Mouse (Mus musculus): ENCODE measurements around the gene Gm45140. TPM values are rescaled to one million over a fixed set of nuclear protein-coding genes. Genes with fewer than 3 reads are reported as not detected.
A peak's percentile ranks its signal among the peaks of the same experiment; 100 is the strongest.

The Gm45140 gene
- polyA plus RNA-seq, 1 experiment from 2014 or later: 3.5 TPM

DNA sequence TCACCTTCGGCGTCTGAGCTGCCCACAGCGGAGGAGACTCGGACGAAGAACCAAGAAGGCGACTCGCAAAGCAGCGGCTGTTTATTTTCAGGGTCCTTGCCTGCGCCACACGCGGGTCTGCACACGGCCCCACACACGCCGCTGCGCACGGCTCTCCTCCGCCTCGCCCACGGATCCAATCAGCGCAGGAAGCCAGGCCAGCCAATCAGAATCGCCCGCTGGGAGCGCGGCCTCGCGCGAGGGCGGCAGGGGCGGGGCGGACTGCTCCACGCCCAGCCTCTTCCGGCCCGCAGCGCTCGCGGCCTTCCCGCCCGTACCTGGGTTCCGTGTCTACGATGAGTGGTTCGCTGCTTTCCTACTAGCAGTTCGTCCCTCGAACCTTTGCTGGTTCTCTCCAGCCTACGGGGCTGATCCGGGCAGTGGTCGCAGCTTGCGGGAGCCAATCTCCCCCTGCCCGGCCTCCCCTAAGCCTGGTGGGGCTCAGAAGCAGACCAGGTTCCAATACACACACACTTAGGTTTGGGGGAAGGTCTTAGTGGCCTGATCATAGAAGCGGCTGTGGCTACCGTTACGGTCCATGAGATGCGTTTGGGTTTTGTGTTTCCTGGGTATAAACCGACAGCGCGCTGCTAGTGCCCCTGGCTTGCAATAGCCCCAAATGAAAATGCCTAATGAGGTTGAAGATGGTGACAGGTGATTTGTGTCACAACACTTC lies 15.5 kb upstream of the Gm45140 start, which contains the start of gene Cnbp:
TSS of gene Cnbp (minus strand) at position 207 of the 715 bp plus-strand sequence.
- H3K4me2 ChIP-seq (ENCODE audit: low read depth, low read length): peak within 1 kb of the TSS; percentile 83
- H3K36me3 ChIP-seq (ENCODE audit: control insufficient read depth, insufficient read depth, low read length): peaks cover 2% of the 10 kb centered on the region; the same call in 1 of the 2 replicates
- peak within 1 kb of the TSS; percentile 91 for H3K27ac ChIP-seq (ENCODE audit: low read length)
- H3K9me3 ChIP-seq (ENCODE audit: control insufficient read depth, low read length): no peaks in the 10 kb centered on the region
- WGBS: under 1% methylated on average over 54 of the region's 55 CpGs
- ATAC-seq (ENCODE audit: low read depth): peak; percentile 99
- peak within 1 kb of the TSS; percentile 96 for H3K4me3 ChIP-seq (ENCODE audit: low read length)
- peaks cover 21% of the 10 kb centered on the region for H3K4me1 ChIP-seq (replicated peaks; ENCODE audit: control insufficient read depth, insufficient read depth, low read length)
- H3K27me3 ChIP-seq (ENCODE audit: control insufficient read depth, insufficient read depth, low read depth, low read length): no peaks in the 10 kb centered on the region
- peak within 1 kb of the TSS; percentile 99 for H3K9ac ChIP-seq (ENCODE audit: low read length)

DNA sequence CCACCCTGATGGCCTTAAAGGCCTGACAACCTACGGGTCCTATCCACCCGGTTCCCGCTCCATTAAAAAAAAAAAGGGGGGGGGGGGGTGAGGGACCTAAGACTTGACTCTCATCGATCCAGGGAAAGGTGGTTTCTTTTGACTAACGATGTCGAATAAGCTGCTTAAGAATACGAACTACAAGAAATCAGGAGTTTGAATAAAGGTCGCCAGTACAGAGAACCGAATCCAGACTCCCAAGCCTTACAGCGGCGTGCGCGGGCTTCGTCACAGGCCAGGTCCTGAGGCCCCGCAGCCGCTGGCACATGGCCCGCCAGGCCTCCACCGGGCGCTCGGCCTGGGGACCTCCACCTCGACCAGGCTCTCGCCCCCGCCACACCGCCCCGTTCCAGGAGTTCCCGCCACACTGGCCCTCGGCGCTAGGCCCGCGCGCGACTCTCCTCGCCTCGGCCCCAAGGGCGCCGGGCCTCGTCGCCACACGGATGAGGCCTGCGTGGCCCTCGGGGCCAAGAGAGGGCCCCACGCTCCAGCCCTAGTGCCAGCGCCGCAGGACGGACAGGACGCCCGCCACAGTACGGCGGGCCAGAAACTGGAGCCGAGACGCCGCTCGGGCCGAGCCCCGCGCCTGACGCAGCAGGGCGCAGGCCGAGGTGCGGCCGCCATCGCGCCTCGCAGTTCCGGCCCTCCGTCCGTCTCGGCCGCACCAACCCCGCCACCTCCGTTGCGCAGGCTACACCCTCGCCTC lies 14.7 kb upstream of the Gm45140 start:
- Histone ChIP-seq H3K27me3 (ENCODE audit: control insufficient read depth, insufficient read depth, low read depth, low read length) (no peaks in the 10 kb centered on the region), H3K4me2 (ENCODE audit: low read depth, low read length) (peak overlapping the region; percentile 83), H3K9me3 (ENCODE audit: control insufficient read depth, low read length) (no peaks in the 10 kb centered on the region), H3K27ac (ENCODE audit: low read length) (peak overlapping the region; percentile 91), H3K9ac (ENCODE audit: low read length) (peak overlapping the region; percentile 99), H3K4me3 (ENCODE audit: low read length) (peak overlapping the region; percentile 96), H3K36me3 (ENCODE audit: control insufficient read depth, insufficient read depth, low read length) (peaks cover 4% of the 10 kb centered on the region), H3K4me1 (replicated peaks; ENCODE audit: control insufficient read depth, insufficient read depth, low read length) (peaks cover 21% of the 10 kb centered on the region)
- WGBS: under 1% methylated on average over 63 of the region's 73 CpGs
- peak; percentile 74 for ATAC-seq (ENCODE audit: low read depth)

DNA sequence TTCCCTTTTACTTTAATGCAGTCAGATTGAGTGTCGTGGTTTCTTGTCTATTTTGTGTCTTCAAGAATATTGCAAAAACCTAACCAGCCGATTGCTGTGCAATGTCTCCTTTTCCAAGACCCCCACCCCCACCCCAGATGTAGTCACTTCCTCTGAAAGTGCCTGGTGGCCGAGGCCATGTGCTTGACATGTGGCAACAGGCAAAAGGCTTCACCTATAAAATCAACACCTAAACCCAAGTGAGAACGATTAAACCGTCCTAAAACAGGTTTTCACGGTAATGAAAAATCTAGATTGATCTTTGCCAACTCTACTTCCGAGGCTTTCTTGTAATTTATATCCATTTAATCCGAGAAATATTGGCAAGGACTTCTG lies 14.2 kb upstream of the Gm45140 start:
- 1% methylated on average over 8 of the region's 8 CpGs for WGBS
- peaks cover 10% of the 10 kb centered on the region for H3K36me3 ChIP-seq (ENCODE audit: control insufficient read depth, insufficient read depth, low read length)
- peak overlapping the region; percentile 91 for H3K27ac ChIP-seq (ENCODE audit: low read length)
- ATAC-seq (ENCODE audit: low read depth): no peak
- no peaks in the 10 kb centered on the region for H3K27me3 ChIP-seq (ENCODE audit: control insufficient read depth, insufficient read depth, low read depth, low read length)
- peak overlapping the region; percentile 99 for H3K9ac ChIP-seq (ENCODE audit: low read length)
- H3K4me2 ChIP-seq (ENCODE audit: low read depth, low read length): peak overlapping the region; percentile 83
- H3K4me3 ChIP-seq (ENCODE audit: low read length): peak overlapping the region; percentile 96
- peaks cover 21% of the 10 kb centered on the region for H3K4me1 ChIP-seq (replicated peaks; ENCODE audit: control insufficient read depth, insufficient read depth, low read length)
- H3K9me3 ChIP-seq (ENCODE audit: control insufficient read depth, low read length): no peaks in the 10 kb centered on the region

DNA sequence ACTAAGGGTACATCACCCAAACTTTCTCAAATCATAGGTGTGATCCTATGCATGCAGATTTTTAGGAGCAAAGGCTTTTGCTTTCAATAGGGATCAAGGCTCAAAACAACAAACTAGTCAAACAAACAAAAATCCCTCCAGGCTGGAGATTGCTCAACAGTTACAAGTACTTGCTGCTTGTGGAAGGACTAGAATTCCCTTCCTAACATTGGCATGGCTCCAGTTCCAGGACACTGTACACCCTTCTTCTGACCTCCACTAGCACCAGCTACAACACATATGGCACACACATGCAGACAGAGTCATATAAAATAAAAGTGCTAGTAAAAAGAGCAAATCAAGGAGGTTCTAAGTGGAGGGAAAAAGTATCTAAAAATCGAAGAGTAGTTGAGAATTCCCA lies 11.2 kb upstream of the Gm45140 start:
- no peak overlapping the region for H3K9ac ChIP-seq (ENCODE audit: low read length)
- no peak overlapping the region for H3K4me3 ChIP-seq (ENCODE audit: low read length)
- H3K4me2 ChIP-seq (ENCODE audit: low read depth, low read length): no peak overlapping the region
- WGBS: 70% methylated on average over 1 of the region's 1 CpGs
- H3K36me3 ChIP-seq (ENCODE audit: control insufficient read depth, insufficient read depth, low read length): peaks cover 33% of the 10 kb centered on the region
- no peaks in the 10 kb centered on the region for H3K27me3 ChIP-seq (ENCODE audit: control insufficient read depth, insufficient read depth, low read depth, low read length)
- no peak overlapping the region for H3K27ac ChIP-seq (ENCODE audit: low read length)
- ATAC-seq (ENCODE audit: low read depth): no peak
- H3K9me3 ChIP-seq (ENCODE audit: control insufficient read depth, low read length): no peaks in the 10 kb centered on the region
- H3K4me1 ChIP-seq (replicated peaks; ENCODE audit: control insufficient read depth, insufficient read depth, low read length): peaks cover 21% of the 10 kb centered on the region

DNA sequence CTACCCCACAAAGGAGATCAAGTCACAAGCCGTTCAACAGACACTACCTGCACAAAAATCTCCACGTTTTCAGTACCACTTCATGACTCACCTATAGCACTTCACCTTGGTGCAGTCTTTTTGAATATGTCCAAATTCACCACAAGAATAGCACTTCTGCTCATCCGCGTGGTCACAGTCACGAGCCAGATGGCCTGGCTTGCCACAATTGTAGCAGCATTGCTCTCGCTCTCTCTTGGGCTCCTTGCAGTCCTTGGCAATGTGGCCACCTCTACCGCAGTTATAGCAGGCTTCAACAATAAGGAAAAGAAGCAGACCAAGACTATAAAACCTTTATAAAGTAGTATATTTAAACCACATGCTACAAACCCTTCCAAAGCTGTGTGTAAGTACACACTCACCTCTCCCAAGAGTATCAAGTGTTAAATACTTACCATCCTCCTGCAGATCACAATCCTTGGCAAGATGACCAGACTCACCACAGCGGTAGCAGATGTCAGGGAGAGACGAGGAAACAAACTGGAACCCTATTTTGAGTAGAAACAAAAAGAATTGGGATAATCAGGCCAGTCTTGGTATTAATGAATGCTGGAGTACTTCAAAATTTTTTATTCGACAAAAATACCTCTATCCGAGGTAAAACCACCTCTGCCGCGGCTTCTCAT lies 9.6 kb upstream of the Gm45140 start:
- ATAC-seq (ENCODE audit: low read depth): no peak
- no peak overlapping the region for H3K9ac ChIP-seq (ENCODE audit: low read length)
- H3K4me2 ChIP-seq (ENCODE audit: low read depth, low read length): no peak overlapping the region
- H3K27ac ChIP-seq (ENCODE audit: low read length): no peak overlapping the region
- H3K9me3 ChIP-seq (ENCODE audit: control insufficient read depth, low read length): no peaks in the 10 kb centered on the region
- H3K27me3 ChIP-seq (ENCODE audit: control insufficient read depth, insufficient read depth, low read depth, low read length): no peaks in the 10 kb centered on the region
- peaks cover 36% of the 10 kb centered on the region for H3K36me3 ChIP-seq (ENCODE audit: control insufficient read depth, insufficient read depth, low read length)
- 90% methylated on average over 13 of the region's 13 CpGs for WGBS
- peaks cover 18% of the 10 kb centered on the region for H3K4me1 ChIP-seq (replicated peaks; ENCODE audit: control insufficient read depth, insufficient read depth, low read length)
- H3K4me3 ChIP-seq (ENCODE audit: low read length): no peak overlapping the region

DNA sequence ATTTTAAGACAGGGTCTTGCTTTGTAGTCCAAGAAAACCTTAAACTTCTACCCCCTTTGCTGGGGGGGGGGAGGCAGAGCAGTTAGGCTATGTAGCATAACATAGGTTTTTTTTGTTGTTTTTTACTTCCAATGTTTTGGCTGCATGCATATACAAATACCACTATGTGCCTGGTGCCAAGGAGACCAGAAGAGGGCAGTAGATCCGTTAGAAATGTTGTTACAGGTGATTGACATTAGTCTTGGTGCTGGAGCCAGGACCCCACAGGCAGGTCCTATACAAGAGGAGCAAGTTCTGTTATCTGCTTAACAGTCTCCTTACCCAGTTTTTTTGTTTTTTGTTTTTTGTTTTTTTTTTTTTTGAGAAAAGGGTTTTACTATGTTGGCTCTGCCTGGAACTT lies 6.7 kb upstream of the Gm45140 start:
- H3K36me3 ChIP-seq (ENCODE audit: control insufficient read depth, insufficient read depth, low read length): peaks cover 34% of the 10 kb centered on the region
- 13% methylated on average over 1 of the region's 1 CpGs for WGBS
- ATAC-seq (ENCODE audit: low read depth): no peak
- no peak overlapping the region for H3K4me2 ChIP-seq (ENCODE audit: low read depth, low read length)
- H3K4me1 ChIP-seq (replicated peaks; ENCODE audit: control insufficient read depth, insufficient read depth, low read length): peaks cover 11% of the 10 kb centered on the region
- H3K27me3 ChIP-seq (ENCODE audit: control insufficient read depth, insufficient read depth, low read depth, low read length): no peaks in the 10 kb centered on the region
- no peak overlapping the region for H3K4me3 ChIP-seq (ENCODE audit: low read length)
- H3K9me3 ChIP-seq (ENCODE audit: control insufficient read depth, low read length): no peaks in the 10 kb centered on the region
- H3K9ac ChIP-seq (ENCODE audit: low read length): no peak overlapping the region
- H3K27ac ChIP-seq (ENCODE audit: low read length): no peak overlapping the region

DNA sequence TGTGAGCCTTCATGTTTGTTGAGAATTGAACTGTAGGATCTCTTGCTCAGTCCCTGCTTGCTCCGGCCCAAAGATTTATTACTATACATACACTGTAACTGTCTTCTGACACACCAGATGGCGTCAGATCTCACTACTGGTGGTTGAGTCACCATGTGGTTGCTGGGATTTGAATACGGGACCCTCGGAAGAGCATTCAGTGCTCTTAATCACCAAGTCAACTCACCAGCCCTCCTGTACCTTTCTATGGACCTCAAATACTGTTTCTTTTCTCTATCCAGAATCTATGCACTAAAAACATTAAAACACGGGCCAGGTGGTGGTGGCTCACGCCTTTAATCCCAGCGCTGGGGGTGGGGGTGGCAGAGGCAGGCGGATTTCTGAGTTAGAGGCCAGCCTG lies 6.0 kb upstream of the Gm45140 start:
- Histone ChIP-seq H3K4me3 (ENCODE audit: low read length) (no peak overlapping the region), H3K4me1 (replicated peaks; ENCODE audit: control insufficient read depth, insufficient read depth, low read length) (peaks cover 7% of the 10 kb centered on the region; the same call in 1 of the 2 replicates), H3K9me3 (ENCODE audit: control insufficient read depth, low read length) (no peaks in the 10 kb centered on the region), H3K9ac (ENCODE audit: low read length) (no peak overlapping the region), H3K27ac (ENCODE audit: low read length) (no peak overlapping the region), H3K36me3 (ENCODE audit: control insufficient read depth, insufficient read depth, low read length) (peaks cover 34% of the 10 kb centered on the region), H3K4me2 (ENCODE audit: low read depth, low read length) (no peak overlapping the region), H3K27me3 (ENCODE audit: control insufficient read depth, insufficient read depth, low read depth, low read length) (no peaks in the 10 kb centered on the region)
- WGBS: 77% methylated on average over 8 of the region's 8 CpGs
- no peak for ATAC-seq (ENCODE audit: low read depth)

DNA sequence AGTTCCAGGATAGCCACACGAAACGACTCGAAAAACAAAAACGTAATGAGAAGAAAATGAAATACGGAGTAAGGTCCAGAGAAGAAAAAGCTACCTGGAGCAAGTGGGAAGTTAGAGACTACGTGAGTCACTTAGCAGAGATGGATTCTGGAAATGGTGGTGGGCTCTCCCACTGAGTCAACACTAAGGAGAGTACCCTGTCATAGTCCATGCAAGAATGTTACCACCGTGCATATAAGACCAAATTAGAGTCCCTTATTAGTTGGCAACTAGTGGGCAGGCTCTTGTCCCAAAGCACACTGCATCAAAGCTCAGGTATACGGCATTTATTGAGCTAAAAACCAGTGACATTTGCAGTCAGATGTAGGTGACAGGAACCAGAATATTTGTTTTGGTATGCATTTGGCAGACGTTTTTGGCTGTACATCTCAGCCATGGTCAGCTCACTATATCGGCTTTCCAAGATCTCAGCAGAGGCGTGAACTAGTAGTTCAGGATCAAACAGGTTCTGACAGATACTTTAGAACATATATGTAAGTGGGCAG lies 4.3 kb upstream of the Gm45140 start:
- Histone ChIP-seq H3K9me3 (ENCODE audit: control insufficient read depth, low read length) (no peaks in the 10 kb centered on the region), H3K27ac (ENCODE audit: low read length) (no peak overlapping the region), H3K4me1 (replicated peaks; ENCODE audit: control insufficient read depth, insufficient read depth, low read length) (peaks cover 7% of the 10 kb centered on the region; the same call in 1 of the 2 replicates), H3K4me2 (ENCODE audit: low read depth, low read length) (peak overlapping the region; percentile 84), H3K4me3 (ENCODE audit: low read length) (no peak overlapping the region), H3K9ac (ENCODE audit: low read length) (no peak overlapping the region), H3K27me3 (ENCODE audit: control insufficient read depth, insufficient read depth, low read depth, low read length) (no peaks in the 10 kb centered on the region), H3K36me3 (ENCODE audit: control insufficient read depth, insufficient read depth, low read length) (peaks cover 27% of the 10 kb centered on the region)
- 52% methylated on average over 11 of the region's 11 CpGs for WGBS
- no peak for ATAC-seq (ENCODE audit: low read depth)
